Comparison of ENCODE assay signal across 8 mouse cellular contexts in the genomic region with DNA sequence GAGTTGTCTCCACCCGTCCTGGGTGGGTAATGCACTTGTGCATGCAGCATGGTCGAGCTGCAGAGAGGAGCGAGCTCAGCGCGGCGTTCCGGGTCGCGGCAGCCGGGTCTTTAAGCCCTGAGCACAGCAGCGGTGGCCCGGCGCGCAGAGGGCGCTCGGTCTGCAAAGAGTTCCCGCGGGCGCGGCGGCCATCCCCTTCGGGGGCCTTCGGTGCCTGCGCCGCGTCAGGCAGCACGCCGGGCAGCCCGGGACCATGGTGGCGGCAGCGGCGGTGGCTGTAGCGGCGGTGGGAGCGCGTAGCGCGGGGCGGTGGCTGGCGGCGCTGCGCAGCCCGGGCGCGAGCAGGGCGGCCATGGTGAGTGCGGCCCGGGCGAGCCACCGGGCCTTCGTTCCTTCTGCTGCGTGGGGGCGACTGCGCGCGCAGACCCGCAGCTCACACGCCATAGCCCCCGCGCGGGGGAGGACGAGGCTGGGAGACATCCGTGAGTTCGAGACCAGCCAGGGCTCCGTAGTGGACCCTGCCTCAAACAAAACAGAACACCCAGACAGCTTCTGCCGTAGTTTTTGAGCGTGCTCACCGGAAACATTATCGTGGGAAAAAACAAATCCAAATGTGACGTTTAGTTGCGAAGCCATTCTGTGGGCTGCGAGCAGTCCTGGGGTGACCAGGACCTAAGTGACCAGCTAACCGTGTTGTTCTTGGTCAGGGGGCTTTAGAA. TPM values are rescaled to one million over a fixed set of nuclear protein-coding genes. Genes with fewer than 3 reads are reported as not detected.
DNase-seq lines count a peak whose midpoint lies in the region; ATAC-seq and TF ChIP-seq lines count a peak whose summit lies in the region.

A gene (plus strand): TSS at position 249 of the 719 bp plus-strand sequence.

- TF ChIP-seq CTCF in gastrocnemius, adult 2 months (IDR thresholded peaks at IDR 0.05) = no peak

- no peaks in the 10 kb centered on the region for H3K27me3 ChIP-seq in hindbrain, embryonic 16.5 days (replicated peaks; ENCODE audit: control insufficient read depth, insufficient read depth, low read length)

- intact Hi-C loops in gastrocnemius, adult 2 months (cut with DNase I) = loop anchor here (5.0 kb wide), 2 partner anchors 35 to 125 kb away; a partner anchor contains a TSS

- H3K4me2 ChIP-seq in hindbrain, embryonic 16.5 days (ENCODE audit: low read length) = peak within 1 kb of the TSS; percentile 63

- peak within 1 kb of the TSS; percentile 96 for H3K27ac ChIP-seq in gastrocnemius, adult 2 months
- peak within 1 kb of the TSS; percentile 97 for H3K27ac ChIP-seq in hindbrain, embryonic 16.5 days (ENCODE audit: low read depth, low read length)

- H3K4me1 ChIP-seq in hindbrain, embryonic 16.5 days (ENCODE audit: control insufficient read depth, insufficient read depth, low read depth, low read length) = no peaks in the 10 kb centered on the region

- under 1% methylated on average over 58 of the region's 73 CpGs for WGBS in hindbrain, embryonic 16.5 days

- peak; percentile 66 for ATAC-seq in activated CD4-positive, CD25-positive, alpha-beta regulatory T cell, adult 4 months
- ATAC-seq in common myeloid progenitor, adult 5-6 weeks (replicated peaks; ENCODE audit: low read depth, poor library complexity, severe bottlenecking) = peak; percentile 64
- peak; percentile 92 for ATAC-seq in hindbrain, embryonic 16.5 days

- H3K9me3 ChIP-seq in hindbrain, embryonic 16.5 days (ENCODE audit: control insufficient read depth, low read length) = no peaks in the 10 kb centered on the region

- DNase-seq in gastrocnemius, adult 2 months = peak; percentile 94
- DNase-seq in left cerebral cortex, adult 11 months (ENCODE audit: low spot score) = peak; percentile 68
- peak; percentile 91 for DNase-seq in lung, postnatal 36 days
- peak; percentile 85 for DNase-seq in retina, embryonic 14.5 days (ENCODE audit: low spot score)
- peak; percentile 92 for DNase-seq in thymus, postnatal 4 days

- peak within 1 kb of the TSS; percentile 85 for H3K9ac ChIP-seq in hindbrain, embryonic 16.5 days (ENCODE audit: low read depth, low read length)

- H3K36me3 ChIP-seq in hindbrain, embryonic 16.5 days (ENCODE audit: control insufficient read depth, insufficient read depth, low read length) = peaks cover 10% of the 10 kb centered on the region

- H3K4me3 ChIP-seq in gastrocnemius, adult 2 months = peak within 1 kb of the TSS; percentile 87
- H3K4me3 ChIP-seq in hindbrain, embryonic 16.5 days (ENCODE audit: low read length) = peak within 1 kb of the TSS; percentile 63

RNA-seq across cellular contexts. Expression of the gene that starts here (rescaled TPM):
- polyA plus RNA-seq in activated CD4-positive, CD25-positive, alpha-beta regulatory T cell, adult 4 months (2017; shearing (Covaris generic)) = 10 to 100 TPM; 11.9 to 15.1 TPM
- total RNA-seq in common myeloid progenitor, adult 5-6 weeks (2017) = 11.1 and 21.6 TPM in 2 replicates
- total RNA-seq in gastrocnemius, adult 2 months (2021) = 10 to 100 TPM; 18.2 to 25.7 TPM
- polyA plus RNA-seq in hindbrain, embryonic 16.5 days (2015; fragmentation: Nextera tagmentation; extraction: Ambion mirVana) = 26.1 and 26.5 TPM in 2 replicates

Comparison
In these comparisons a context has a peak if more than half of its experiments do, and no peak if none do; other contexts are left out.
1. Peak in every context shown above with its lines: DNase-seq, ATAC-seq, H3K4me3 ChIP-seq and H3K27ac ChIP-seq.